Mouse (Mus musculus) spleen, adult 2 months (tissue): ENCODE data around the gene 6330409D20Rik. TPM values are rescaled to one million over a fixed set of nuclear protein-coding genes. Genes with fewer than 3 reads are reported as not detected.

ENCODE experiments used
- DNase-seq, 2 experiments: peaks; one replicate each; pipeline versions ENCODE4 v3.0.0 to v3.0.0-alpha.2; 2012 to 2021; ENCODE audit warnings: low spot score in 2 of 2, low read depth in 1 of 2
- H3K27ac ChIP-seq: fragments of 200-500 bp; 2 replicates; pipeline ENCODE4 v1.5.1; 2012; ENCODE audit warnings: low read length, inconsistent platforms; ENCODE audit not compliant: insufficient read depth
- H3K27me3 ChIP-seq: fragments of 200-500 bp; 2 replicates; pipeline ENCODE4 v1.6.1; 2012; ENCODE audit warnings: mild to moderate bottlenecking, moderate library complexity, low read length, inconsistent platforms; ENCODE audit not compliant: control insufficient read depth, insufficient read depth
- H3K36me3 ChIP-seq: fragments of 200-500 bp; 2 replicates; pipeline ENCODE4 v1.6.1; 2012; ENCODE audit warnings: mild to moderate bottlenecking, low read length, inconsistent platforms; ENCODE audit not compliant: control insufficient read depth, insufficient read depth
- H3K4me1 ChIP-seq: fragments of 200-500 bp; 2 replicates; pipeline ENCODE4 v1.6.1; 2011; ENCODE audit warnings: inconsistent platforms; ENCODE audit not compliant: control insufficient read depth, insufficient read depth, insufficient read length
- H3K4me3 ChIP-seq: fragments of 200-500 bp; 2 replicates; pipeline ENCODE4 v1.5.1; 2011; ENCODE audit warnings: mild to moderate bottlenecking, inconsistent platforms; ENCODE audit not compliant: insufficient read depth, insufficient read length; ENCODE audit errors: extremely low read depth
- CTCF ChIP-seq: fragments of 200-500 bp; IDR thresholded peaks from 2 replicates; pipeline ENCODE4 v1.5.1; 2011; ENCODE audit warnings: mild to moderate bottlenecking, inconsistent platforms; ENCODE audit not compliant: insufficient read depth, insufficient read length, insufficient replicate concordance; ENCODE audit errors: extremely low read depth
- POLR2A ChIP-seq: fragments of 200-500 bp; IDR thresholded peaks from 2 replicates; pipeline ENCODE4 v1.6.1; 2011; ENCODE audit warnings: low read depth, low read length, inconsistent platforms
- WGBS: fragments of 180-500 bp; shearing (Covaris S2); methylation state at CpG from one replicate; pipeline ENCODE4 v1.1.7; 2018; 5-methylcytosine and 5-hydroxymethylcytosine counted together
- polyA plus RNA-seq: library from polyadenylated mRNA; depleted of rRNA; stranded (reverse); fragments of >200 nt; gene quantifications from 2 replicates; pipeline ENCODE4 v1.2.3, GENCODE M21; 2012; rRNA removed

Gene 6330409D20Rik
- polyA plus RNA-seq, 1 experiment, result 0.28 TPM

DNA sequence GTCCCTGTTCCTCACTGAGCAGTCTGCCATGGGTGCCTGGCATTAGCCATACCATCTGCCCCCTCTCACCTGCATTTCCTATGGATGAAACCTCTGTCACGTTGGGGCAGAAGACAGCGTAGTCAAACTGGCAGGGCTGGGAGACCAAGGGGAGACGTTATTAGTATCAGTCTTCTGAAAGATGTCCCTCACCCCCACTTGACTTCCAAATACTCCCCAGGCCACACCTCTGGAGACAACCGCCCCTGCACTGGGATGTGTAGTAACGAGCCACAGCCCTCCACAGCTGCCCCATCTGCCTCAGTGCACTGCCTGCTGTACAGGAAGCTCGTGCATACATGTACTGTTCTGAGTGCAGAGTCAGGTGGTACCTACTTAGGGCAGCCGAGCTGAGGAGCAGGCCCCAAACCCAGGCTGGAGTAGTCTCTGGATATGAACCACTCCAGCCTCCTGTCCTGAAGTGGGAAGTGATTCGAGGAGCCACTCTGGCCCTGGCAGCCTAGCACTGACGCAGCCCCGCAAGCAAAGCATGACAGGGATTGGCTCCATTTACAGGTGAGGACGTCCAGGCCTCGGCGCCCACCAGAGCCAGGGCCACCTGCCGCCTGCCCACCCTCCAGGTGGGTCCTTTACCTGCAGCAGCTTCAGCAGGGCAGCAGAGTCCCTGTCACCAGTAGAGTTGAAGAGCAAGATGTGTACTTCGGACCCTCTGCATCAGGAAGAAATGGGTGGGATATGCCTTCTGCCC lies 56.0 kb downstream of the 6330409D20Rik start:
- Histone ChIP-seq H3K27ac (no peak overlapping the region), H3K36me3 (peaks cover 11% of the 10 kb centered on the region)
- 90% methylated on average over 15 of the region's 15 CpGs for WGBS

GRCm38 (mm10) chr2:32683701-32684100 lies 57.1 kb downstream of the 6330409D20Rik start:
- Histone ChIP-seq H3K27me3 (no peaks in the 10 kb centered on the region), H3K27ac (no peak overlapping the region), H3K4me1 (no peaks in the 10 kb centered on the region; the same call in 1 of the 2 replicates), H3K36me3 (peaks cover 11% of the 10 kb centered on the region), H3K4me3 (no peak overlapping the region)
- no peak for DNase-seq
- 89% methylated on average over 10 of the region's 10 CpGs for WGBS
- TF ChIP-seq POLR2A, result no peak

More for the DNA sequence above, 56.0 kb downstream of the 6330409D20Rik start:
- H3K4me3 ChIP-seq, result no peak overlapping the region
- no peaks in the 10 kb centered on the region for H3K27me3 ChIP-seq
- H3K4me1 ChIP-seq, result no peaks in the 10 kb centered on the region; the same call in 1 of the 2 replicates
- no peak for DNase-seq
- TF ChIP-seq CTCF, result no peak
- no peak for TF ChIP-seq POLR2A

GRCm38 (mm10) chr2:32682721-32683417 lies 57.9 kb downstream of the 6330409D20Rik start:
- no peaks in the 10 kb centered on the region for H3K27me3 ChIP-seq
- DNase-seq, result no peak
- no peaks in the 10 kb centered on the region; the same call in 1 of the 2 replicates for H3K4me1 ChIP-seq
- TF ChIP-seq POLR2A, result no peak
- TF ChIP-seq CTCF, result no peak
- peaks cover 11% of the 10 kb centered on the region for H3K36me3 ChIP-seq
- no peak overlapping the region for H3K4me3 ChIP-seq
- H3K27ac ChIP-seq, result no peak overlapping the region
- 93% methylated on average over 14 of the region's 14 CpGs for WGBS

Other genes starting within 250 kb of the 6330409D20Rik start
- gene Fam102a, start 205.7 kb downstream of the 6330409D20Rik start, polyA plus RNA-seq, result 37.5 and 40.8 TPM in 2 replicates
- gene Dpm2, start 170.2 kb downstream of the 6330409D20Rik start, polyA plus RNA-seq, result 85.8 and 96.9 TPM in 2 replicates
- gene Pip5kl1, start 166.2 kb downstream of the 6330409D20Rik start, polyA plus RNA-seq, result 0.06 and 0.40 TPM in 2 replicates
- not detected in 2 replicates for gene 9430097D07Rik, start 165.3 kb downstream of the 6330409D20Rik start, polyA plus RNA-seq
- 34.2 and 40.4 TPM in 2 replicates for gene St6galnac4, start 153.9 kb downstream of the 6330409D20Rik start, polyA plus RNA-seq
- 22.3 and 32.4 TPM in 2 replicates for gene St6galnac6, start 141.3 kb downstream of the 6330409D20Rik start, polyA plus RNA-seq
- 6.3 and 7.4 TPM in 2 replicates for gene Ak1, start 119.3 kb downstream of the 6330409D20Rik start, polyA plus RNA-seq
- gene Eng, start 94.4 kb downstream of the 6330409D20Rik start, polyA plus RNA-seq, result 132 and 168 TPM in 2 replicates
- 34.5 and 49.5 TPM in 2 replicates for gene Fpgs, start 36.9 kb downstream of the 6330409D20Rik start, polyA plus RNA-seq
- gene Cdk9, start 27.9 kb downstream of the 6330409D20Rik start, polyA plus RNA-seq, result 125 and 154 TPM in 2 replicates
- gene Sh2d3c, start 20.0 kb downstream of the 6330409D20Rik start, polyA plus RNA-seq, result 136 and 175 TPM in 2 replicates
- gene Tor2a, start 16.2 kb upstream of the 6330409D20Rik start, polyA plus RNA-seq, result 46.5 and 81.1 TPM in 2 replicates
- gene Ttc16, start 34.6 kb upstream of the 6330409D20Rik start, polyA plus RNA-seq, result 0.20 and 0.21 TPM in 2 replicates
- gene Ptrh1, start 34.8 kb upstream of the 6330409D20Rik start, polyA plus RNA-seq, result 5.1 and 10.2 TPM in 2 replicates
- not detected in 2 replicates for gene Cfap157, start 43.4 kb upstream of the 6330409D20Rik start, polyA plus RNA-seq
- gene Stxbp1, start 106.2 kb upstream of the 6330409D20Rik start, polyA plus RNA-seq, result 5.5 and 5.6 TPM in 2 replicates
- gene Fam129b, start 135.1 kb upstream of the 6330409D20Rik start, polyA plus RNA-seq, result 11.0 and 11.6 TPM in 2 replicates
- gene Rpl12, start 220.5 kb upstream of the 6330409D20Rik start, polyA plus RNA-seq, result 535 and 627 TPM in 2 replicates
- gene Lrsam1, start 220.6 kb upstream of the 6330409D20Rik start, polyA plus RNA-seq, result 8.3 and 13.0 TPM in 2 replicates
- 24.7 and 28.0 TPM in 2 replicates for gene Slc2a8, start 241.1 kb upstream of the 6330409D20Rik start, polyA plus RNA-seq